Mouse (Mus musculus) olfactory bulb, adult 2 months (tissue): ENCODE data around the gene Rsph14.

Source experiments
- CTCF ChIP-seq: fragments of 200-500 bp; IDR thresholded peaks from 2 replicates; pipeline ENCODE4 v1.5.1; 2012; ENCODE audit warnings: low read depth, mild to moderate bottlenecking, low read length, moderate library complexity; ENCODE audit not compliant: insufficient read depth
- POLR2A ChIP-seq: fragments of 200-500 bp; IDR thresholded peaks from 2 replicates; pipeline ENCODE4 v1.6.1; 2012; ENCODE audit warnings: mild to moderate bottlenecking, low read depth, low read length, moderate library complexity; ENCODE audit not compliant: insufficient read depth

DNA sequence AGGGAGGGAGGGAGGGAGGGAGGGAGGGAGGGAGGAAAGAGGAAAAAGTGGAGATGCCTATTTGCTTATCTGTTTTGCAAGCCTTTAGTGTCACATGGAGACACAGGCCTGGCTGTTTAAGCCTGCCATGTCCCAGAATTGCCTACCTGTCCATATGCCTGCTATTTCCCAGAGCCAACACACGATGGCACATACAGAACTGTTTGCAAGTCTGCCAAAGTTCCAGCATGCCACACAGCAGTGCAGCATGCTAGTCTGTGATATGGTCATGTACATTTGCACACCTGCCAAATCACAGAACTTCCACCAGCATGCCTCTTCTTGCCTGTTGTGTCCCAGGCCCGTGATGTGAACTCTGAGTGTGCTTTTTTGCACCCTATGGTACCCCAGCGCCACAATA lies 101.8 kb downstream of the Rsph14 start:
- TF ChIP-seq POLR2A, result no peak
- TF ChIP-seq CTCF, result no peak
